Mouse (Mus musculus) testis, adult 2 months (tissue): ENCODE measurements around the gene Lysmd4. TPM values are rescaled to one million over a fixed set of nuclear protein-coding genes. Genes with fewer than 3 reads are reported as not detected.

Experiments used
- H3K27ac ChIP-seq: fragments of 200-500 bp; 2 replicates; pipeline ENCODE4 v1.5.1; 2012; ENCODE audit warnings: low read depth, low read length; ENCODE audit not compliant: control insufficient read depth, insufficient read depth
- H3K27me3 ChIP-seq: fragments of 200-500 bp; 2 replicates; pipeline ENCODE4 v1.6.1; 2012; ENCODE audit warnings: mild to moderate bottlenecking, low read length, moderate library complexity; ENCODE audit not compliant: control insufficient read depth, insufficient read depth
- H3K36me3 ChIP-seq: fragments of 200-500 bp; 2 replicates; pipeline ENCODE4 v1.6.1; 2012; ENCODE audit warnings: mild to moderate bottlenecking, low read length; ENCODE audit not compliant: control insufficient read depth, insufficient read depth
- H3K4me1 ChIP-seq: fragments of 200-500 bp; 2 replicates; pipeline ENCODE4 v1.6.1; 2012; ENCODE audit warnings: low read length; ENCODE audit not compliant: control insufficient read depth, insufficient read depth
- H3K4me3 ChIP-seq: fragments of 200-500 bp; 2 replicates; pipeline ENCODE4 v1.5.1; 2012; ENCODE audit warnings: low read depth, mild to moderate bottlenecking, low read length, moderate library complexity, mixed read lengths; ENCODE audit not compliant: control insufficient read depth
- CTCF ChIP-seq: fragments of 200-500 bp; IDR thresholded peaks from 2 replicates; pipeline ENCODE4 v1.5.1; 2012; ENCODE audit warnings: low read depth, mild to moderate bottlenecking, inconsistent platforms, low read length, moderate library complexity; ENCODE audit not compliant: control insufficient read depth, insufficient read depth, insufficient replicate concordance
- POLR2A ChIP-seq: fragments of 200-500 bp; IDR thresholded peaks from 2 replicates; pipeline ENCODE4 v1.6.1; 2012; ENCODE audit warnings: low read depth, mild to moderate bottlenecking, inconsistent platforms, low read length, moderate library complexity; ENCODE audit not compliant: control insufficient read depth
- polyA plus RNA-seq: library from polyadenylated mRNA; depleted of rRNA; stranded (reverse); fragments of >200 nt; gene quantifications from 2 replicates; pipeline ENCODE4 v1.2.3, GENCODE M21; 2012

Gene Lysmd4
- polyA plus RNA-seq, 1 experiment, result 33.4 TPM

- Histone ChIP-seq H3K36me3 (peaks cover 2% of the 10 kb centered on the region), H3K4me3 (no peak overlapping the region), H3K4me1 (peaks cover 6% of the 10 kb centered on the region), H3K27me3 (no peaks in the 10 kb centered on the region), H3K27ac (no peak overlapping the region)
- no peak for TF ChIP-seq CTCF
- no peak for TF ChIP-seq POLR2A
Observed at GRCm38 (mm10) chr7:67225943-67226625, 3.7 kb downstream of the Lysmd4 start.

GRCm38 (mm10) chr7:67227538-67227937, 5.2 kb downstream of the Lysmd4 start:
- Histone ChIP-seq H3K27me3 (no peaks in the 10 kb centered on the region), H3K36me3 (peaks cover 2% of the 10 kb centered on the region), H3K27ac (no peak overlapping the region), H3K4me1 (peaks cover 4% of the 10 kb centered on the region), H3K4me3 (no peak overlapping the region)
- TF ChIP-seq POLR2A (no peak), CTCF (no peak)

- TF ChIP-seq CTCF (no peak), POLR2A (no peak)
- H3K4me1 ChIP-seq, result peaks cover 4% of the 10 kb centered on the region
- H3K27me3 ChIP-seq, result no peaks in the 10 kb centered on the region
- peaks cover 2% of the 10 kb centered on the region for H3K36me3 ChIP-seq
- H3K27ac ChIP-seq, result no peak overlapping the region
- H3K4me3 ChIP-seq, result no peak overlapping the region
Observed at GRCm38 (mm10) chr7:67228390-67228789, 6.0 kb downstream of the Lysmd4 start.

GRCm38 (mm10) chr7:67228891-67229602, 6.7 kb downstream of the Lysmd4 start:
- H3K4me1 ChIP-seq, result peaks cover 4% of the 10 kb centered on the region
- H3K27ac ChIP-seq, result no peak overlapping the region
- no peak overlapping the region for H3K4me3 ChIP-seq
- H3K27me3 ChIP-seq, result no peaks in the 10 kb centered on the region
- TF ChIP-seq CTCF (peak; percentile 54; the same call in 1 of the 2 replicates), POLR2A (no peak)
- peaks cover 2% of the 10 kb centered on the region for H3K36me3 ChIP-seq

GRCm38 (mm10) chr7:67229701-67230100, 7.4 kb downstream of the Lysmd4 start:
- no peaks in the 10 kb centered on the region for H3K27me3 ChIP-seq
- H3K27ac ChIP-seq, result no peak overlapping the region

GRCm38 (mm10) chr7:67230221-67230620, 7.9 kb downstream of the Lysmd4 start:
- H3K27me3 ChIP-seq, result no peaks in the 10 kb centered on the region
- H3K4me3 ChIP-seq, result no peak overlapping the region
- H3K27ac ChIP-seq, result no peak overlapping the region
- peaks cover 4% of the 10 kb centered on the region for H3K4me1 ChIP-seq
- no peak for TF ChIP-seq CTCF
- no peak for TF ChIP-seq POLR2A
- H3K36me3 ChIP-seq, result peaks cover 3% of the 10 kb centered on the region

More at GRCm38 (mm10) chr7:67229701-67230100, 7.4 kb downstream of the Lysmd4 start:
- TF ChIP-seq POLR2A (no peak), CTCF (no peak)
- Histone ChIP-seq H3K36me3 (peaks cover 2% of the 10 kb centered on the region), H3K4me3 (no peak overlapping the region), H3K4me1 (peaks cover 4% of the 10 kb centered on the region)

GRCm38 (mm10) chr7:67230640-67231140, 8.3 kb downstream of the Lysmd4 start:
- H3K36me3 ChIP-seq, result peaks cover 3% of the 10 kb centered on the region
- H3K27ac ChIP-seq, result peak overlapping the region; percentile 54; the same call in 1 of the 2 replicates
- no peak for TF ChIP-seq CTCF
- no peak for TF ChIP-seq POLR2A
- H3K4me1 ChIP-seq, result peaks cover 4% of the 10 kb centered on the region
- no peaks in the 10 kb centered on the region for H3K27me3 ChIP-seq
- H3K4me3 ChIP-seq, result no peak overlapping the region
